Mouse (Mus musculus) hematopoietic multipotent progenitor cell, adult 10-12 weeks (in vitro differentiated cells): ENCODE measurements around the gene Map1a. TPM values are rescaled to one million over a fixed set of nuclear protein-coding genes. Genes with fewer than 3 reads are reported as not detected.

Source experiments
- polyA plus RNA-seq: library from polyadenylated mRNA; stranded (reverse); fragments of >175 nt; gene quantifications from 2 replicates; pipeline ENCODE4 v1.2.3, GENCODE M21; 2012; ENCODE audit warnings: low replicate concordance

Map1a gene
- polyA plus RNA-seq: 1.4 and 1.8 TPM in 2 replicates

GRCm38 (mm10) chr2:121288901-121289729 is at the start of gene Map1a:
Gene Map1a, plus strand, starts transcription at chr2:121289600.

GRCm38 (mm10) chr2:121271236-121271927 is 18.0 kb upstream of the Map1a start, which contains the start of gene Trp53bp1:
Gene Trp53bp1, minus strand, starts transcription at chr2:121271407.

GRCm38 (mm10) chr2:121354820-121355592 is 65.6 kb downstream of the Map1a start, which contains the start of gene Ppip5k1:
Gene Ppip5k1, minus strand, starts transcription at chr2:121355396.

GRCm38 (mm10) chr2:121357494-121357893 is 68.1 kb downstream of the Map1a start, which contains the start of gene Ckmt1:
Gene Ckmt1, plus strand, starts transcription at chr2:121357714.

Other genes with a start within 250 kb of the Map1a start
- gene Tgm5, start 203.8 kb upstream of the Map1a start, polyA plus RNA-seq: not detected in 2 replicates
- 0.05 TPM in 1 of 2 replicates, not detected in the other for gene Tgm7, start 179.8 kb upstream of the Map1a start, polyA plus RNA-seq
- 5.4 and 5.9 TPM in 2 replicates for gene Adal, start 149.2 kb upstream of the Map1a start, polyA plus RNA-seq
- gene Lcmt2, start 148.9 kb upstream of the Map1a start, polyA plus RNA-seq: 5.9 and 10.2 TPM in 2 replicates
- 6.4 and 20.8 TPM in 2 replicates for gene Tubgcp4, start 118.9 kb upstream of the Map1a start, polyA plus RNA-seq
- gene Zscan29, start 118.5 kb upstream of the Map1a start, polyA plus RNA-seq: 18.7 and 32.2 TPM in 2 replicates
- 15.1 and 22.2 TPM in 2 replicates for gene Trp53bp1, start 18.2 kb upstream of the Map1a start, polyA plus RNA-seq
- gene Ppip5k1, start 65.8 kb downstream of the Map1a start, polyA plus RNA-seq: 7.0 and 8.7 TPM in 2 replicates
- not detected in 2 replicates for gene Ckmt1, start 68.1 kb downstream of the Map1a start, polyA plus RNA-seq
- gene Strc, start 97.6 kb downstream of the Map1a start, polyA plus RNA-seq: not detected in 2 replicates
- gene Pdia3, start 124.2 kb downstream of the Map1a start, polyA plus RNA-seq: 448 and 1,332 TPM in 2 replicates
- gene Catsper2, start 124.2 kb downstream of the Map1a start, polyA plus RNA-seq: 0.55 and 0.79 TPM in 2 replicates
- gene Ell3, start 154.7 kb downstream of the Map1a start, polyA plus RNA-seq: 8.3 and 17.1 TPM in 2 replicates
- gene Serf2, start 159.6 kb downstream of the Map1a start, polyA plus RNA-seq: 199 and 329 TPM in 2 replicates
- 18.0 and 38.8 TPM in 2 replicates for gene Hypk, start 163.7 kb downstream of the Map1a start, polyA plus RNA-seq
- 0.13 and 0.19 TPM in 2 replicates for gene Serinc4, start 167.2 kb downstream of the Map1a start, polyA plus RNA-seq
- gene Mfap1b, start 184.5 kb downstream of the Map1a start, polyA plus RNA-seq: 2.3 and 5.5 TPM in 2 replicates
- gene Mfap1a, start 217.1 kb downstream of the Map1a start, polyA plus RNA-seq: 1.9 and 11.4 TPM in 2 replicates
- gene Wdr76, start 217.1 kb downstream of the Map1a start, polyA plus RNA-seq: 0.45 and 0.91 TPM in 2 replicates